Comparison of ENCODE assay signal across 16 mouse cellular contexts in the genomic region with DNA sequence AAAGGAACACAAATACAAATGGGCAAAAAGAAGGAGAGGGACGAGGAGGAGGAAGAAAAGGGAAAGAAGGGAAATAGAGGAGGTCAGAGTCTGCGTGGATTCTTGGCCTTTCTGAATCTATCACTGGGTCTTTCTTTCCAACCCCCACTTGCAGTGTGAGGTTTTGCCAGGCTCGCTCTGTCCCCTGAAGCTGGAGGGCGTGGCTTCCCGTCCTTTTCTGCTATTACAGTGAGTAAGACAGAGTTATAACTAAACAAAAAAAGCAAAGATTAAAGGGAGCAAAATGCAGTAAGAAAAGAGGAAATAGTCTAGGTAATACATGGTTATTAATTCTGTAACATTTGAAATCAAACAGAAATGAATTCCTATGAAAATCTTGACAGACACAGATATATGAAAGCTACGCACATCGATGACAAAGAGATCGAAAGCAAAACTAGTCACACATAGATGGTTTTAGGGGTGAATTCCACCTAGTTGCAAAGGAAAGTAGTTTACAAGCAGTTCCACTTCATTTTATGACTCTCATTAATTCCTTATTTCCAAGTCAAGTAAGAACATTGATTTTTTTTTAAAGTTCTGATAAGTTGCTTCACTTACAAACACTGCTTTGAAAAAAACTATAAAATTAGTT. TPM values are rescaled to one million over a fixed set of nuclear protein-coding genes. Genes with fewer than 3 reads are reported as not detected.
DNase-seq lines count a peak whose midpoint lies in the region; ATAC-seq lines count a peak whose summit lies in the region.
"Had no signal": no experiment of that assay in that cellular context is flagged by ENCODE, and none has a peak within 500 bp of the region (broad histone marks: within the 10 kb centered on the region; RNA-seq: fewer than 3 reads in every experiment).

No protein-coding gene starts in this region.

- ATAC-seq in inflammation-experienced regulatory T-cells, adult 6 months: peak; percentile 81

- peak; percentile 23 for DNase-seq in thymus, postnatal 25 days
- no peak for DNase-seq in thymus, postnatal 10 days (ENCODE audit: low spot score in 2 of 2)
- peak; percentile 12 for DNase-seq in T-cell, adult 2 months (ENCODE audit: low spot score)
- DNase-seq in urinary bladder, postnatal 14 days (ENCODE audit: low spot score): no peak
- DNase-seq in kidney, postnatal 10 days: no peak
- DNase-seq in adrenal gland, adult 8-10 months: no peak
- DNase-seq: adrenal gland, postnatal 36 days; cerebellum, adult 11-12 months; gastrocnemius, postnatal 14 days; kidney, adult 2 months; lung, embryonic 14.5 days had no signal

RNA-seq across cellular contexts. Expression of a gene that starts 1.6 kb away (rescaled TPM):
- 10 to 100 TPM; 30.9 to 47.6 (median 40.4) TPM for polyA plus RNA-seq in inflammation-experienced regulatory T-cells, adult 6 months (2017; shearing (Covaris generic))
- total RNA-seq in adrenal gland, adult 8-10 months (2022): 1 to 10 TPM in 1 of 4 experiments, under 1 TPM in 2, not detected in 1; 0.42 to 1.5 (median 0.71) TPM
- polyA plus RNA-seq: erythroblast, embryonic 14.5 days had no signal

RNA-seq across cellular contexts. Expression of a gene that starts 10.9 kb away (rescaled TPM):
- not detected for polyA plus RNA-seq in inflammation-experienced regulatory T-cells, adult 6 months (2017; shearing (Covaris generic))
- total RNA-seq in adrenal gland, adult 8-10 months (2022): not detected
- total RNA-seq: adrenal gland, postnatal 36 days; gastrocnemius, postnatal 14 days; hematopoietic stem cell, adult 5-6 weeks; liver, adult 2 months had no signal
- polyA plus RNA-seq: erythroblast, embryonic 14.5 days; liver, adult 2 months; lung, embryonic 14.5 days; stomach, embryonic 14.5 days had no signal

RNA-seq across cellular contexts. Expression of a gene that starts 43.7 kb away (rescaled TPM):
- polyA plus RNA-seq in inflammation-experienced regulatory T-cells, adult 6 months (2017; shearing (Covaris generic)): 100 to 1,000 TPM; 172 to 278 (median 216) TPM
- total RNA-seq in adrenal gland, adult 8-10 months (2022): 10 to 100 TPM; 47.6 to 88.0 (median 75.4) TPM

RNA-seq across cellular contexts. Expression of a gene that starts 43.7 kb away (rescaled TPM):
- 10 to 100 TPM; 34.8 to 58.6 (median 47.4) TPM for polyA plus RNA-seq in inflammation-experienced regulatory T-cells, adult 6 months (2017; shearing (Covaris generic))
- 1 to 10 TPM; 4.1 to 9.4 (median 7.3) TPM for total RNA-seq in adrenal gland, adult 8-10 months (2022)
- polyA plus RNA-seq: erythroblast, embryonic 14.5 days had no signal

Comparison
In these comparisons a context has a peak if more than half of its experiments do, and no peak if none do; other contexts are left out.
1. DNase-seq: peak in thymus, postnatal 25 days (single experiment) and T-cell, adult 2 months (single experiment); none in thymus, postnatal 10 days (0 of 2), urinary bladder, postnatal 14 days (single experiment), kidney, postnatal 10 days (single experiment) and adrenal gland, adult 8-10 months (single experiment).